ENCODE assay signal across 8 mouse cellular contexts in genomic region chr17:12769380-12769921, GRCm38 (mm10). TPM values are rescaled to one million over a fixed set of nuclear protein-coding genes. Genes with fewer than 3 reads are reported as not detected.
DNase-seq lines count a peak whose midpoint lies in the region; ATAC-seq lines count a peak whose summit lies in the region.

Gene Igf2r, minus strand, starts transcription at chr17:12769664.

- no peaks in the 10 kb centered on the region for H3K9me3 ChIP-seq in forebrain, embryonic 13.5 days (replicated peaks)
- no peaks in the 10 kb centered on the region for H3K9me3 ChIP-seq in liver, embryonic 16.5 days (replicated peaks; ENCODE audit: control insufficient read depth, low read length)
- no peaks in the 10 kb centered on the region for H3K9me3 ChIP-seq in neural tube, embryonic 13.5 days

- WGBS in forebrain, embryonic 13.5 days, result 5% methylated on average over 64 of the region's 67 CpGs
- WGBS in large intestine, adult 2 months, result 60% methylated on average over 64 of the region's 67 CpGs
- 36% methylated on average over 65 of the region's 67 CpGs for WGBS in liver, embryonic 16.5 days (ENCODE audit: insufficient replicate concordance)
- WGBS in neural tube, embryonic 13.5 days, result 13% methylated on average over 61 of the region's 67 CpGs

- H3K27ac ChIP-seq in forebrain, embryonic 13.5 days, result peak within 1 kb of the TSS; percentile 32; the same call in 1 of the 2 replicates
- peak within 1 kb of the TSS; percentile 76 for H3K27ac ChIP-seq in liver, embryonic 16.5 days (ENCODE audit: low read length)
- H3K27ac ChIP-seq in neural tube, embryonic 13.5 days (replicated peaks), result peak within 1 kb of the TSS; percentile 83

- H3K4me2 ChIP-seq in forebrain, embryonic 13.5 days, result peak within 1 kb of the TSS; percentile 88
- peak within 1 kb of the TSS; percentile 75 for H3K4me2 ChIP-seq in liver, embryonic 16.5 days (ENCODE audit: low read depth, low read length)
- H3K4me2 ChIP-seq in neural tube, embryonic 13.5 days, result peak within 1 kb of the TSS; percentile 75

- peak within 1 kb of the TSS; percentile 92 for H3K9ac ChIP-seq in forebrain, embryonic 13.5 days
- H3K9ac ChIP-seq in liver, embryonic 16.5 days (ENCODE audit: low read depth, low read length), result peak within 1 kb of the TSS; percentile 76
- peak within 1 kb of the TSS; percentile 87 for H3K9ac ChIP-seq in neural tube, embryonic 13.5 days

- peak; percentile 92 for ATAC-seq in forebrain, embryonic 13.5 days
- ATAC-seq in liver, embryonic 16.5 days (ENCODE audit: low read depth), result peak; percentile 89
- peak; percentile 95 for ATAC-seq in neural tube, embryonic 13.5 days (ENCODE audit: low read depth)

- peak within 1 kb of the TSS; percentile 87 for H3K4me3 ChIP-seq in forebrain, embryonic 13.5 days
- H3K4me3 ChIP-seq in liver, embryonic 16.5 days (ENCODE audit: low read depth, low read length), result peak within 1 kb of the TSS; percentile 73
- H3K4me3 ChIP-seq in neural tube, embryonic 13.5 days, result peak within 1 kb of the TSS; percentile 86

- DNase-seq in CD8-positive naive resting alpha-beta T cell, adult 2 months (ENCODE audit: low read depth in 2 of 2, low spot score in 2 of 2), result peak; percentile 70 to 76
- peak; percentile 80 for DNase-seq in c-Kit-positive CD71-positive TER-119-positive erythroid progenitor cells, embryonic 14.5 days (ENCODE audit: low spot score)
- peak; percentile 77 to 81 for DNase-seq in heart, postnatal 10 days
- DNase-seq in large intestine, adult 2 months (ENCODE audit: low read depth, low spot score), result no peak
- DNase-seq in telencephalon, adult 2 months (ENCODE audit: low read depth, low spot score), result peak; percentile 79

- intact Hi-C loops in heart, postnatal 10 days (cut with DNase I), result no loop called here

- H3K27me3 ChIP-seq in forebrain, embryonic 13.5 days, result 0 out of 2 replicates have a peak, but pooled peaks cover 3% of the 10 kb centered on the region
- H3K27me3 ChIP-seq in liver, embryonic 16.5 days (ENCODE audit: control insufficient read depth, insufficient read depth, low read depth, low read length), result no peaks in the 10 kb centered on the region
- H3K27me3 ChIP-seq in neural tube, embryonic 13.5 days, result no peaks in the 10 kb centered on the region

- H3K4me1 ChIP-seq in forebrain, embryonic 13.5 days, result peaks cover 30% of the 10 kb centered on the region
- peaks cover 5% of the 10 kb centered on the region for H3K4me1 ChIP-seq in liver, embryonic 16.5 days (ENCODE audit: control insufficient read depth, low read depth, low read length)
- peaks cover 43% of the 10 kb centered on the region for H3K4me1 ChIP-seq in neural tube, embryonic 13.5 days (replicated peaks)

- no peaks in the 10 kb centered on the region for H3K36me3 ChIP-seq in forebrain, embryonic 13.5 days (ENCODE audit: poor library complexity, severe bottlenecking)
- peaks cover 10% of the 10 kb centered on the region for H3K36me3 ChIP-seq in liver, embryonic 16.5 days (ENCODE audit: control insufficient read depth, insufficient read depth)
- H3K36me3 ChIP-seq in neural tube, embryonic 13.5 days, result 0 out of 2 replicates have a peak, but pooled peaks cover 3% of the 10 kb centered on the region

RNA-seq across cellular contexts. Expression of gene Igf2r, which starts in this region (rescaled TPM):
- polyA plus RNA-seq in forebrain, embryonic 13.5 days (2015; fragmentation: Nextera tagmentation; extraction: Ambion mirVana), result 10.5 and 11.7 TPM in 2 replicates
- total RNA-seq in heart, postnatal 10 days (2021), result 100 to 1,000 TPM; 180 to 214 TPM
- polyA plus RNA-seq in large intestine, adult 2 months (2012; rRNA removed), result 10.3 and 17.9 TPM in 2 replicates
- 15.3 and 17.7 TPM in 2 replicates for polyA plus RNA-seq in liver, embryonic 16.5 days (2015; fragmentation: Nextera tagmentation; extraction: Ambion mirVana)
- 11.5 and 13.4 TPM in 2 replicates for polyA plus RNA-seq in neural tube, embryonic 13.5 days (2015; fragmentation: Nextera tagmentation; extraction: Ambion mirVana)

Comparison
In these comparisons a context has a peak if more than half of its experiments do, and no peak if none do; other contexts are left out.
1. H3K27ac ChIP-seq: peak in every context shown above with its lines; median percentile 83 in neural tube, embryonic 13.5 days; 76 in liver, embryonic 16.5 days; 32 in forebrain, embryonic 13.5 days.